Mouse (Mus musculus) erythroblast, embryonic 14.5 days (primary cell): ENCODE data around the gene Prickle2.

Source experiments
- GATA1 ChIP-seq: IDR thresholded peaks from 2 replicates; pipeline ENCODE4 v1.6.1; 2012; ENCODE audit warnings: low read length, inconsistent platforms, mixed read lengths
- TAL1 ChIP-seq: IDR thresholded peaks from 3 replicates; pipeline ENCODE4 v1.6.1; 2012; ENCODE audit warnings: low read length, inconsistent platforms, mixed read lengths

- TF ChIP-seq GATA1 (no peak), TAL1 (no peak)
Measured at GRCm38 (mm10) chr6:92543825-92544224, 162.1 kb downstream of the Prickle2 start.
